Mouse (Mus musculus) ES-E14 (cell line): ENCODE results near the gene Dcaf5. TPM values are rescaled to one million over a fixed set of nuclear protein-coding genes. Genes with fewer than 3 reads are reported as not detected.

ENCODE experiments used
- DNase-seq: peaks from one replicate; pipeline ENCODE4 v3.0.0-alpha.2; 2013; ENCODE audit warnings: low read depth, low spot score
- H3K27ac ChIP-seq: 2 replicates; pipeline ENCODE4 v1.5.1; 2012; ENCODE audit warnings: low read depth, mild to moderate bottlenecking, low read length, moderate library complexity, mixed read lengths; ENCODE audit not compliant: poor library complexity, insufficient read depth, severe bottlenecking
- H3K36me3 ChIP-seq: 2 replicates; pipeline ENCODE4 v1.6.1; 2012; ENCODE audit warnings: mild to moderate bottlenecking, low read length, moderate library complexity, mixed read lengths; ENCODE audit not compliant: control insufficient read depth, poor library complexity, insufficient read depth, severe bottlenecking
- H3K4me1 ChIP-seq, 2 experiments: fragments of 150-350 bp in 1 of 2; sonication (generic) in 1 of 2; 2 replicates each; pipeline ENCODE4 v1.6.1; 2012; ENCODE audit warnings: low read length in 2 of 2, mild to moderate bottlenecking in 1 of 2, mixed read lengths in 1 of 2; ENCODE audit not compliant: control insufficient read depth in 2 of 2, insufficient read depth in 2 of 2, poor library complexity in 1 of 2
- H3K4me3 ChIP-seq, 2 experiments: fragments of 150-350 bp in 1 of 2; sonication (generic) in 1 of 2; 2 replicates each; pipeline ENCODE4 v1.5.1; 2012; ENCODE audit warnings: low read length in 2 of 2, low read depth in 1 of 2, mild to moderate bottlenecking in 1 of 2, mixed read lengths in 1 of 2; ENCODE audit not compliant: insufficient read depth in 1 of 2, poor library complexity in 1 of 2, severe bottlenecking in 1 of 2
- H3K9ac ChIP-seq: 2 replicates; pipeline ENCODE4 v1.6.1; 2012; ENCODE audit warnings: low read depth, mild to moderate bottlenecking, low read length, mixed read lengths; ENCODE audit not compliant: poor library complexity, insufficient read depth, severe bottlenecking
- H3K9me3 ChIP-seq: fragments of 150-350 bp; sonication (generic); 2 replicates; pipeline ENCODE4 v1.6.1; 2012; ENCODE audit warnings: low read depth, mild to moderate bottlenecking, low read length; ENCODE audit not compliant: control insufficient read depth, insufficient read depth
- CHD2 ChIP-seq: IDR thresholded peaks from 2 replicates; pipeline ENCODE4 v1.6.1; 2014; ENCODE audit warnings: mild to moderate bottlenecking, low read depth, low read length, inconsistent platforms
- HCFC1 ChIP-seq: IDR thresholded peaks from 2 replicates; pipeline ENCODE4 v1.6.1; 2012; ENCODE audit warnings: low read length, inconsistent platforms, borderline replicate concordance; ENCODE audit not compliant: insufficient read depth
- MAFK ChIP-seq: IDR thresholded peaks from 2 replicates; pipeline ENCODE4 v1.6.1; 2014; ENCODE audit warnings: mild to moderate bottlenecking, low read depth, low read length, inconsistent platforms; ENCODE audit not compliant: insufficient read depth
- ZC3H11A ChIP-seq: IDR thresholded peaks from 2 replicates; pipeline ENCODE4 v1.6.1; 2012; ENCODE audit warnings: low read depth, mild to moderate bottlenecking, inconsistent platforms, low read length, borderline replicate concordance
- ZNF384 ChIP-seq: IDR thresholded peaks from 2 replicates; pipeline ENCODE4 v1.6.1; 2012; ENCODE audit warnings: low read depth, low read length, inconsistent platforms
- in situ Hi-C, 2 experiments: fragments of 600-800 bp; cut with MboI; formaldehyde crosslinking; loops; one replicate each; pipeline ENCODE4 v1.15.1; 2025; ENCODE audit warnings: low sequenced_read_pairs in 2 of 2, inconsistent platforms in 1 of 2; ENCODE audit not compliant: unreplicated experiment in 2 of 2
- total RNA-seq: library from RNA; depleted of rRNA; stranded (reverse); fragments of 300-350 nt; gene quantifications from 2 replicates; pipeline ENCODE4 v1.2.3, GENCODE M21; 2012; rRNA removed

Gene Dcaf5
- total RNA-seq: 5.8 and 9.0 TPM in 2 replicates

- Histone ChIP-seq H3K4me1 (peaks cover 0 to 2% of the 10 kb centered on the region in 2 experiments; a peak in 1 of 4 replicates), H3K36me3 (peaks cover 2% of the 10 kb centered on the region; the same call in 1 of the 2 replicates), H3K27ac (peak within 1 kb of the TSS; percentile 32; the same call in 1 of the 2 replicates), H3K4me3 (peak within 1 kb of the TSS; percentile 82 to 88), H3K9me3 (no peaks in the 10 kb centered on the region), H3K9ac (peak within 1 kb of the TSS; percentile 89)
- DNase-seq: peak; percentile 65
- in situ Hi-C loops: no loop called here
- TF ChIP-seq MAFK (no peak), HCFC1 (no peak), CHD2 (no peak), ZNF384 (no peak), ZC3H11A (no peak)
Observed at GRCm38 (mm10) chr12:80436336-80436976, at the start of gene Dcaf5. Dcaf5 (minus strand) TSS chr12:80436601.

GRCm38 (mm10) chr12:80483397-80483796 is 47.0 kb upstream of the Dcaf5 start:
- no peak overlapping the region for H3K4me3 ChIP-seq
- no peaks in the 10 kb centered on the region for H3K9me3 ChIP-seq
- H3K4me1 ChIP-seq: peaks cover 5 to 8% of the 10 kb centered on the region in 2 experiments; a peak in 3 of 4 replicates
- no peak overlapping the region for H3K9ac ChIP-seq
- H3K36me3 ChIP-seq: no peaks in the 10 kb centered on the region; the same call in 1 of the 2 replicates
- TF ChIP-seq ZNF384 (no peak), CHD2 (no peak), ZC3H11A (no peak), MAFK (no peak), HCFC1 (no peak)
- no peak for DNase-seq
- H3K27ac ChIP-seq: no peak overlapping the region
- in situ Hi-C loops: no loop called here

GRCm38 (mm10) chr12:80479986-80480385 is 43.6 kb upstream of the Dcaf5 start:
- H3K9ac ChIP-seq: no peak overlapping the region
- H3K9me3 ChIP-seq: no peaks in the 10 kb centered on the region
- TF ChIP-seq ZNF384 (no peak), MAFK (no peak), ZC3H11A (no peak), CHD2 (no peak), HCFC1 (no peak)
- H3K27ac ChIP-seq: no peak overlapping the region
- H3K4me1 ChIP-seq: no peaks in the 10 kb centered on the region
- no peaks in the 10 kb centered on the region; the same call in 1 of the 2 replicates for H3K36me3 ChIP-seq
- no peak overlapping the region for H3K4me3 ChIP-seq
- in situ Hi-C loops: no loop called here
- no peak for DNase-seq

GRCm38 (mm10) chr12:80473731-80474130 is 37.3 kb upstream of the Dcaf5 start:
- DNase-seq: no peak
- Histone ChIP-seq H3K4me1 (no peaks in the 10 kb centered on the region), H3K27ac (no peak overlapping the region), H3K9ac (no peak overlapping the region), H3K9me3 (no peaks in the 10 kb centered on the region), H3K4me3 (no peak overlapping the region), H3K36me3 (no peaks in the 10 kb centered on the region)
- TF ChIP-seq MAFK (no peak), CHD2 (no peak), ZNF384 (no peak), HCFC1 (no peak)
- in situ Hi-C loops: no loop called here

GRCm38 (mm10) chr12:80471926-80472325 is 35.5 kb upstream of the Dcaf5 start:
- H3K9me3 ChIP-seq: no peaks in the 10 kb centered on the region
- TF ChIP-seq MAFK (no peak), ZNF384 (no peak), CHD2 (no peak), ZC3H11A (no peak), HCFC1 (no peak)
- no peak for DNase-seq
- no peak overlapping the region for H3K9ac ChIP-seq
- H3K4me3 ChIP-seq: no peak overlapping the region
- H3K4me1 ChIP-seq: no peaks in the 10 kb centered on the region
- H3K27ac ChIP-seq: no peak overlapping the region
- no peaks in the 10 kb centered on the region for H3K36me3 ChIP-seq
- in situ Hi-C loops: no loop called here
